Mouse (Mus musculus) adrenal gland, postnatal 14 days (tissue): ENCODE measurements around the gene Traf3. TPM values are rescaled to one million over a fixed set of nuclear protein-coding genes. Genes with fewer than 3 reads are reported as not detected.
A peak's percentile ranks its signal among the peaks of the same experiment; 100 is the strongest.

Experiments
- DNase-seq: peaks from one replicate; pipeline ENCODE4 v3.0.0; 2021; ENCODE audit warnings: mixed read lengths
- total RNA-seq: library from RNA; stranded (reverse); gene quantifications from 2 replicates; pipeline ENCODE4 v1.2.3, GENCODE M21; 2021

The Traf3 gene
- total RNA-seq, 1 experiment from 2014 or later = 19.3 TPM

GRCm38 (mm10) chr12:111251227-111251626 lies 85.1 kb downstream of the Traf3 start:
- no peak for DNase-seq

- DNase-seq = no peak
Measured at GRCm38 (mm10) chr12:111263650-111264049, 97.5 kb downstream of the Traf3 start.

GRCm38 (mm10) chr12:111265212-111265611 lies 99.0 kb downstream of the Traf3 start:
- no peak for DNase-seq

DNA sequence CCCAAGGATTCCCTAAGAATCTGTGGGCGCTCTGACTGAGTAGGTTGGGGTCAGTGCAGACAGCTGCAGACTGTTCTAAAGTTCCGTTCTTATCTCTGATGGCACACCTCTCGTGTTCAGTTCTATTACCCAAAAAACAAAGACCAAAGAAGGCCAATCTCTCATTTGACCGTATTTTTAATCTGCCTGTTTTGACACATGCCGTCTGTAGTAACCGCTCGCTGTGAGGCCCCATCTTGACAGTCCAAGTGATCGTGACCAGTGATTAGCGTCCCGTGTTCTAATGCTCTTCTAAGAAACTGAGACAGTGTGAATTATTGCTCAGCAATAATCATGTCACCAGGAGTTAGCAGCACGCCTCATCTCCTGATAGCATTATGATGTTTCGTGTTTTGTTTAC lies 100.4 kb downstream of the Traf3 start:
- no peak for DNase-seq

DNA sequence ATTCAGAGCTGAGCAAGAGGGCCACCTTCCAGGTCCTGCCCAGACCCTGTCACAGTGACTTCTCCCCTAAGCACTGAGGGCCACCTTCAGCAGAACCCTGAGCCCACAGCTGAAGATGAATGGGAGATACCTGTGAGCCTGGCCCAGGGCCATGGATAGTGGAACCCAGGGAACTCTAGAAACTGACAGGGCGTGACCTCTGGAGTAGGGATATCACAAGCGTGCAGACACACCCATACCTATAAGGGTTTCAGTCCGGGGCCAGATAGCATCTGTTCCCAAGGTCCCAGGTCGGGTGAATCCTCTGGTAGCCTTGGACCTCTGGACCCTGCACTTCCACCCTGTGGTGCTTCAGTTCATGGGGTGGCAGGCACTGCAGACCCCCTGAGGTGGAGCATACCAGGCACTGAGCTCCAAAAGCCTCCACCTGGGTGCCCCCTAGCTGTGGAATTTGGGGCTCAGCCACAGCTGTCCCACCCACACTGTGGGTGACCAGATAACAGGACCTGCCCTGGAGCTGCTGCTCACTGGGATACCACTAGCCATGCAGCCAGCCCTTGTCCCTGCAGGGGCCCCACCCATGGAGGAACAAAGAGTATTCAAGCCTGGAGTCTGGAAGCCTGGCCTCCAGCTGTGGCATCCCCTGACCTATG lies 101.6 kb downstream of the Traf3 start:
- DNase-seq = no peak

- no peak for DNase-seq
Measured at GRCm38 (mm10) chr12:111270629-111271277, 104.6 kb downstream of the Traf3 start, which contains the start of gene Amn. Gene Amn, plus strand, starts transcription at chr12:111271095.

GRCm38 (mm10) chr12:111271406-111271805 lies 105.2 kb downstream of the Traf3 start:
- no peak for DNase-seq

DNA sequence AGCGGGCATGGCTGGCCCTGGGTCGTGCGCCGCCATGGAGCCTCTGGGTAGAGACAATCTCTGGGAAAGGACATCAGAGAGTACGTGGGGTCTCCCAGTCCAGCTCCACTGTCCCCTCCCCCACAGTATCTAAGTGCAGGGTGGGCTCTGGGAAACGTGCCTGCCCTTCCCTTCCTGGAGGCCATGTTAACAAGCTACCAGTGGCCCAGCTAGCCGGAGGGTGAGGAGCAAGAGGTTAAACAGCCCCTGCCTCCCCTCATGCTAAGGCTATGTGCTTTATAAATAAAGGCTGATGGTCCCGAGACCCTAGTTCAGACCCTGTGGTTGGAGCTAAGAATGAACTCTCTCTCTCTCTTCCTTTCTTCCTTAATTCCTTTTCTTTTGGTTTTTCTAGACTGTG lies 105.8 kb downstream of the Traf3 start:
- DNase-seq = no peak

DNA sequence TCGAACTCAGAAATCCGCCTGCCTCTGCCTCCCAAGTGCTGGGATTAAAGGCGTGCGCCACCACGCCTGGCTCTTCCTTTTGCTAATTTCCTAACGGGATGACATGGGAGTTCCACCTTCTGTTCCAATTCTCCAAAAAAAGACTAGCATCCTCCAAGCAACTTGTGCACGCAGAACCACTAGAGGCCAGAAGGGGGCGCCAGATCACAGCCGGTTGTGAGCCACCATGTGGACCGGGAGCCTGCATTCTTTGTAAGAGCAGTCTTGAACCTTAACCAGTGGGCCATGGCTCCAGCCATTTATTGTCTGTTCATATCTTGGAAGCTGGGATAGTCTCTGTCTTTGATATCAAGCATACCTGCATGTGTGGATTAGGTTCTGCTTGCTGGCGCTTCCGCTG lies 106.2 kb downstream of the Traf3 start:
- peak; percentile 91 for DNase-seq

DNA sequence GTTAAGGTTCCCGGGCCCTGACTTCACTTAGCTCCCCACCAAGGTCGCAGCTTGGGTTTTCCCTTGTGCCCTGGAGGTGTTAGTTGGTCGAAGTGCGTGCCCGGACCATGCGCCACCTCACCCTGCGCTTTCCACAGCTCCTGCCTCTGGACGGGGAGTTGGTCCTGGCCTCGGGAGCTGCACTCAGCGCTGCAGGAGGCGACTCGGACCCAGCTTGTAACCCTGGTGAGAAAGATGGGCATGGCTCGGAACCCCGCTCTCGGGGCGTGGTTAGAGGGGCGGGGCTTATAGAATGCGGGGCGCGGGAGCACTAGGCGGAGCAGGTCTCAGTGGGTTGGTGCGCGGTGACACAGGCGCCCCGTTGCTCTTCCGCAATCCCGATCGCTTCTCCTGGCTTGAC lies 107.8 kb downstream of the Traf3 start:
- no peak for DNase-seq

DNA sequence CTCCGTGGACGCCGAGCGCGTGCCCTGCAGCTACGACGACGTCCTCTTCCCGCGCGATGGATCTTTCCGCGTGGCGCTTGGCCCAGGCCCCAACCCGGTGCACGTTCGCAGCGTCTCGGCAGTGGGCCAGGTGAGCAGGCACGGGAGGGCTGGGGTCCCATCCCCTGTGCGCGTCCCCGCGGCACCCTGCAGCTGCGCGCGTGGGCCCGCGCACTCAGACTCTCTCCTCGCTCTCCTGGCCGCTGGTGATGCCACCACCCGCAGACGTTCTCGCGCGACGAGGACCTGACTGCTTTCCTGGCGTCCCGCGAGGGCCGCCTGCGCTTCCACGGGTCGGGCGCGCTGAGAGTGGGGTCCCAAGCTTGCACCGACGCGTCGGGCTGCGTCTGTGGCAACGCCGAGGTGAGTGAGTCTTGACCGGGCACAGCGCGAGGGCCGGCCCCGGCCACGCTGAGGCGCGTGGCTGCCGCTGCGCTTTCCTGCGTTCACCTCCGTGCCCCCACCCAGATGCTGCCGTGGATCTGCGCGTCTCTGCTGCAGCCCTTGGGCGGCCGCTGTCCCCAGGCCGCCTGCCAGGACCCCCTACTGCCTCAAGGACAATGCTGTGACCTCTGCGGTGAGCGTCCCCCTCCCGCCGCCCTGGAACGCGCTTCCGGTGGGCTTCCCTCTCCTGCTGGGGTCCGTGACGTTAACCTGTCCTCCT lies 108.4 kb downstream of the Traf3 start:
- DNase-seq = peak; percentile 27

DNA sequence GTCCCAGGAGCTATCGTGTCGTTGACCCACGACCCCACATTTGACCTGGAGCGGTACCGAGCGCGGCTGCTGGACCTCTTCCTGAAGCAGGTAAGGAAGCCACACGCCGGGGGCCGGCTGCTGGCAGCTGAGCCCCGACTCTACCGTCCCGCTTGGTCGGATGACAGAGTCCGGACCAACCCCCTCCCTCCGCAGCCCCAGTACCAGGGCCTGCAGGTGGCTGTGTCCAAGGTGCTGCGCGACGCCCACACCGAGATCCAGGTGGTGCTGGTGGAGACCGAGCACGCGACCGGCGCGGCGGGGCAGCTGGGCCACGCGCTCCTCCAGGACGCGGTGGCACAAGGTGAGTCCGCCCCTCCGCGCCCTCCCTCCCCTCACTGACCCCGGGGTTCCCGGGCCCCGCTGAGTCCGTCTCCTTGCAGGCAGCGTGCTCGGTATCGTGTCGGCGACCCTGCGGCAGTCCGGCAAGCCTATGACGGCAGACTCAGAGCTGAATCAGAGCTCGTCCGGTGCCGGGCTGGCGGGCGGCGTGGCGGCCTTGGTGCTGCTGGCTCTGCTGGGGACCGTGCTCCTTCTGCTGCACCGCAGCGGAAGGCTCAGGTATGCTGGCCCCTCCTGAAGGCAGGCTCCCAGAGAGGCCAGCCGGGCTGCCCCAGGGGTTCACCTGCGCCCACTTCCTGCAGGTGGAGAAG lies 109.1 kb downstream of the Traf3 start:
- DNase-seq = peak; percentile 83

GRCm38 (mm10) chr12:111276371-111276770 lies 110.2 kb downstream of the Traf3 start:
- no peak for DNase-seq

DNA sequence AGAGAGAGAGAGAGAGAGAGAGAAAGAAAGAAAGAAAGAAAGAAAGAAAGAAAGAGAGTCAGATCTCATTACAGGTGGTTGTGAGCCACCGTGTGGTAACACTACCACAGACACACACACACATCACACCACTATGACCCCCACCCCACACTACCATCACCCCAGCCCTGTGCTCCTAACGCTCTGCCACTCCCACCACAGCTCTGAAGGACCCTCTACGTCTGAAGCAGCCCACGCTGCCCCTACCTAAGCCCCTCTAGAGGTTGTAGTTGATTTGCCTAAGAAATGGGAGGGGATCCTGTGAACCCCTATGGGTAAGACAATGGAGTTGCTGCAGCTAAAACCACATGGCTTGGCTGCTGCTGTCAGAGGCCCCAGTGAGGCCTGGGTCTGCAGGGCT lies 117.4 kb downstream of the Traf3 start:
- DNase-seq = no peak

DNA sequence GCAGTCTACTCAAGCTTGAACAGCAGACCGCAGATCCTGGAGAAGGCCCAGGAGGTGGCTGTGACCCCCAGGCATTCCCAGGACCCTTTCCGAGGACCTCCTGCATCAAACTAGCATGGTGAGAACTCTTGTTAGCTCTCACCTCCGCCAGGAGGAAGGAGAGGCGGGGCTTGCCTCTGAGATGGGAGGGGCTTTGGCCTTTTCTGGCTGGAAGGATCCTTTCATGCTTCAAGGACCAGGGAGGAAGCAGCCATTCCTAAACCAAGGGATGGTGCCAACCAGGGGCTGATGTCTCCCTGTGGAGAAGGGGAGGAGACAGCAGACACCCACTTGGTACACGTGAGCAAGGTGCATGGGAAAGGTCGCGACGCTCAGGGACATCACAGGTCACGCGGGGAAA lies 118.4 kb downstream of the Traf3 start:
- DNase-seq = no peak

GRCm38 (mm10) chr12:111293025-111293424 lies 126.9 kb downstream of the Traf3 start:
- peak; percentile 29 for DNase-seq

DNA sequence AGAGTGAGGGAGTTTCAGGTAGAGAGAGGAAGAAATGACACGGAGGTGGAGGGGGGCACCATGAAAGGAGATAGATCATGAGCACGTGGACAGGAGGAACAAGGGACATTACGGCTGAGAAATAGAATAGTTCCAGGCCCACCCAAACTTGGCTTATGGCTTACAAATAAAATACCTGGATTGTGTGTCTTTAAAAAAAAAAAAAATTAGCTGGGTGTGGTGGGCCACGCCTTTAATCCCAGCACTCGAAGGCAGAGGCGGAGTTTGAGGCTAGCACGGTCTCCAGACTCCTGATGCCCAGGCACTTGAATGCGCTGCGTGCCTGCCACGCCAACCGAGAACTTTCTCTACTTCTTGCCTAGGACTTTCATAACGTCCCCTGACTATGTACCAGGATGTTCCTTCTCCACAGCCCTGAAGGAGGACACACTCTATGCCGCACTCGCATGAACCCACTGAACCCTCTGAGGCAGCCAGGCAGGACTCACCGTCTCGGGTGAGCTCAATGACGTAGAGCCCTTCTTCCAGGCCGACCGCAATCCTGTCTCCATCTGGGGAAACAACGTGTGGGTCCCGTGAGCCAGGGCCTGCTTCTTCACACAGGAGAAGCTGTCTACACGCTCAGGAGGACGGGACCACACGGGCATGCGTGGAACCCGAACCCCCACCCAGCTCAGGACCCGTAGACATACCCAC lies 135.3 kb downstream of the Traf3 start:
- DNase-seq = no peak

- no peak for DNase-seq
Measured at GRCm38 (mm10) chr12:111302018-111302345, 135.8 kb downstream of the Traf3 start.

GRCm38 (mm10) chr12:111303702-111304337 lies 137.7 kb downstream of the Traf3 start:
- DNase-seq = no peak

- DNase-seq = peak; percentile 88
Measured at GRCm38 (mm10) chr12:111306821-111307220, 140.7 kb downstream of the Traf3 start.

GRCm38 (mm10) chr12:111309256-111309655 lies 143.1 kb downstream of the Traf3 start:
- no peak for DNase-seq

- DNase-seq = no peak
Measured at GRCm38 (mm10) chr12:111309931-111310330, 143.8 kb downstream of the Traf3 start.
